Mouse (Mus musculus): Measurements from ENCODE around the gene Phldb2.

DNA sequence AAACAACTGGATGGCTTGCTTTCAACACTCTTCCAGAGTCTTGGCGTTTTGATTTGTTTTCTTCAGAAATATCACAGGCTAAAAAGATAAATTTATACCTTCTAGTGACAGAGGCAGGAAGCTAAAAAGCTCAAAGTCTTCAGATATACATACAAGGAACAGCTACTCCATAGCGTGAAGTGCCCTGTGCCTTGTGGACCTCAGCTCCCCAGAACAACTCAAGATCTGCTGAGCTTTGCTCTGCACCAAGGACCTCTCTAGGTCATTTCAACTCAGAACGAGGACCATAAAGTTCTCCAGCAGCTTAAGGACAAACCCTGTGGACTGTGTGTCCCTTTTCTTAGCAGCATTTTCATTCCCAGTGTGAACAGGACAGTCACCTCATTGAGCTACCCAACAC is 188.3 kb downstream of the Phldb2 start:
- TF ChIP-seq CTCF (conservative IDR thresholded peaks at IDR 0.05; ENCODE audit: insufficient read depth, insufficient read length, low read depth, low read length) (no peak), POLR2A (IDR thresholded peaks at IDR 0.05; ENCODE audit: low read depth, low read length) (no peak)
